Mouse (Mus musculus): Measurements from ENCODE around the gene Gm26566.
"Not testable (repeated sequence)": the region's sequence is repeated elsewhere in the genome, so short reads cannot be mapped to it uniquely, and the experiment has no call there.

Gm26566 gene

GRCm38 (mm10) chr4:88727324-88727723 lies 5.7 kb downstream of the Gm26566 start:
- no peak for ATAC-seq (ENCODE audit: insufficient number of reproducible peaks, low FRiP score, low TSS enrichment)

GRCm38 (mm10) chr4:88738480-88738879 lies 16.9 kb downstream of the Gm26566 start:
- peak; percentile 36; the same call in 1 of the 2 replicates for ATAC-seq (ENCODE audit: insufficient number of reproducible peaks, low FRiP score, low TSS enrichment)

- ATAC-seq (ENCODE audit: insufficient number of reproducible peaks, low FRiP score, low TSS enrichment), result no peak
These were observed 17.4 kb downstream of the Gm26566 start for GRCm38 (mm10) chr4:88739036-88739435.

GRCm38 (mm10) chr4:88741426-88741825 lies 19.8 kb downstream of the Gm26566 start:
- no peak for ATAC-seq (ENCODE audit: insufficient number of reproducible peaks, low FRiP score, low TSS enrichment)

GRCm38 (mm10) chr4:88742771-88743371 lies 21.3 kb downstream of the Gm26566 start:
- no peak for ATAC-seq (ENCODE audit: insufficient number of reproducible peaks, low FRiP score, low TSS enrichment)

GRCm38 (mm10) chr4:88744207-88744606 lies 22.6 kb downstream of the Gm26566 start:
- 0 out of 2 replicates have a peak, but pooled peaks have one; percentile 61 for ATAC-seq (ENCODE audit: insufficient number of reproducible peaks, low FRiP score, low TSS enrichment)

GRCm38 (mm10) chr4:88749926-88750325 lies 28.3 kb downstream of the Gm26566 start:
- no peak for ATAC-seq (ENCODE audit: insufficient number of reproducible peaks, low FRiP score, low TSS enrichment)

- ATAC-seq (ENCODE audit: insufficient number of reproducible peaks, low FRiP score, low TSS enrichment), result not testable (repeated sequence)
These were observed 33.3 kb downstream of the Gm26566 start, which contains the start of gene Gm13271 for GRCm38 (mm10) chr4:88754818-88755340. TSS of gene Gm13271 (plus strand) at chr4:88754868.

GRCm38 (mm10) chr4:88756581-88757513 lies 35.2 kb downstream of the Gm26566 start:
- ATAC-seq (ENCODE audit: insufficient number of reproducible peaks, low FRiP score, low TSS enrichment), result not testable (repeated sequence)

GRCm38 (mm10) chr4:88757628-88758031 lies 36.0 kb downstream of the Gm26566 start:
- peak; percentile 100 for ATAC-seq (ENCODE audit: insufficient number of reproducible peaks, low FRiP score, low TSS enrichment)

GRCm38 (mm10) chr4:88758751-88759150 lies 37.1 kb downstream of the Gm26566 start:
- not testable (repeated sequence) for ATAC-seq (ENCODE audit: insufficient number of reproducible peaks, low FRiP score, low TSS enrichment)

GRCm38 (mm10) chr4:88759610-88760268 lies 38.1 kb downstream of the Gm26566 start, which contains the start of gene Gm13283:
TSS of gene Gm13283 (plus strand) at chr4:88760119.
- not testable (repeated sequence) for ATAC-seq (ENCODE audit: insufficient number of reproducible peaks, low FRiP score, low TSS enrichment)

- ATAC-seq (ENCODE audit: insufficient number of reproducible peaks, low FRiP score, low TSS enrichment), result not testable (repeated sequence)
These were observed 38.8 kb downstream of the Gm26566 start for GRCm38 (mm10) chr4:88760431-88760830.

- not testable (repeated sequence) for ATAC-seq (ENCODE audit: insufficient number of reproducible peaks, low FRiP score, low TSS enrichment)
These were observed 40.2 kb downstream of the Gm26566 start for GRCm38 (mm10) chr4:88761776-88762175.

GRCm38 (mm10) chr4:88762341-88762740 lies 40.7 kb downstream of the Gm26566 start:
- not testable (repeated sequence) for ATAC-seq (ENCODE audit: insufficient number of reproducible peaks, low FRiP score, low TSS enrichment)

GRCm38 (mm10) chr4:88763384-88764018 lies 41.9 kb downstream of the Gm26566 start:
- ATAC-seq (ENCODE audit: insufficient number of reproducible peaks, low FRiP score, low TSS enrichment), result peak; percentile 76; the same call in 1 of the 2 replicates

Data from cerebellum, adult (tissue).